Mouse (Mus musculus): ENCODE measurements around the gene Slc10a2. TPM values are rescaled to one million over a fixed set of nuclear protein-coding genes. Genes with fewer than 3 reads are reported as not detected.
"Not testable (repeated sequence)": the region's sequence is repeated elsewhere in the genome, so short reads cannot be mapped to it uniquely, and the experiment has no call there.

The Slc10a2 gene
- polyA plus RNA-seq (2017; shearing (Covaris generic)): not detected

DNA sequence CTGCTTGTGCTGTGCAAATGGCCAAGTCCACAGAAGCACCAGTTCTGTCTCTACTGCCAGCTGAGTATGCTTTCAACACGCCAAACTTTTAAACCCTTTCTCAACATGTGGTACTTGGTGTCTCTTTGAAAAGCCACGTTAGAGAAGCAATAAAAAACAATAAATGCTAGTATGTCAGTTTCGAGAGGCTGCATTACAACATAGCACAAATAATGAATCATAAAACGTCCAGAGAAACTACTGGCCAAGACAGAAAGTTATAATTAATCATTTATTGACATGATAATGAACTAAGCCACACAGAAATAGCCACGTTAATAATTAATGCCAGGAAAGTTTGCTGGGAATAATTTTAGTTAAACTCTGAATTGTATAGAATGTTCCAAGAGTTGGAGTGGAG lies at the start of gene Slc10a2:
TSS of gene Slc10a2 (minus strand) at position 166 of the 400 bp plus-strand sequence.
- ATAC-seq: no peak

DNA sequence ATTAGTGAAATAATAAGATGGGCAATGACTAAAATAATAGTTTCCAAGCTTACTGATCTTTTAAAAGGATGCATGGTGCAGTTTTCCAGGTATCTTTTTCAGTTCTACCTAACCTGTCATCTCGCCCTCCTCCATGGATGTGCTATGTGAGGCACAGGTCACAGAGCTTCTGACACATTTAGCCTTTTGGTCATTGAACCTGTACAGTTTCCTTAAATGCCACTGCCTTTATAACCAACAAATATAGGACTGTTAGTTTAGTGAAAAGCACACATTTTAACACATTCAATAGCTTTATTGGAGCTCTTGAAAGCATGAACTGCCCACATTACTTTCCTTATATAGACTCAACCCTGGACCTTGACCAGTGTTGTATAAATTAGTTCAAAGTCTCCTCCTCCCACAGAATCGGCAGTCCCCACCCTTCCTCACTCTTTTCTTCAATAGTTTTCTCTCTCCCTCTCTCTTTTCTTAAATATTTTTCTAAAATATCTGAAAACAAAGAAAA lies 24.2 kb upstream of the Slc10a2 start:
- ATAC-seq: no peak

DNA sequence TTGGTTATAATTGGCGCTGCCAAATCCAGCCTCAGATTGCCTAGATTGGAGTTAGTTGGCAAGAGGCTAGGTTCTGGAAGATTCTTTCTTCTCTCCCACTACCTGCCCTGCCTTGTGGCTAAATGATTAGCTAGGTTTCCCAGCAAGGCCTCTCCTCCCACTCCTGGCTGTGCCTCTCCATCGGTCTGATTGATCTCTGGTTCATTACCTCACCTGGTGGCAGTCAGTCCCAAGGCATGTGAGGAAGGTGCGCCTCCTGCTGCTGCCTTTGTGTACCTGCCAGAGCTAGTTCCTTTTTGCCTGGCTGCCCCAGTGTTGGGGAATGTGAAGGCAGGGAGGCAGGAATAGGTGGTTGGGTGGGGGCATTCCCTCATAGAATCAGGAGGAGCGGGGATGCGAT lies 1.7 kb upstream of the Slc10a2 start:
- no peak for ATAC-seq

DNA sequence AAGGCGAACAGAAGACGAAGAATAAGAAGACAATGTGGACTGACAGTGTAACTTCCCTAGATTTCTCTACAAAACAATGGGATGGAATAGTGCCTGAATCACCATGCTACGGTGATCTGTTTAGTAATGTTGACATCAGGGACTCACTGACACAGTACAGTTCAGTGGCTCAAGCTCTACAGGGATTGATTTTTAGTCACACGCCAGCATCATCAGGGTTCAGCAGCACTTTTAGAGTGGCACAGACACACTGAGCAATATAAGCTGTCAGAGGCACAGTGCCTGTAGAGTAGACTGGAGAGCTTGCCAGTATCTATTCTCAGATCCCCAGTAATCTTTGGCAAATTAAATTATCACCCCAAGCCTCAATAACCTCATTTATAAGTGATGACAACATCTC lies 9.8 kb downstream of the Slc10a2 start:
- no peak for ATAC-seq

DNA sequence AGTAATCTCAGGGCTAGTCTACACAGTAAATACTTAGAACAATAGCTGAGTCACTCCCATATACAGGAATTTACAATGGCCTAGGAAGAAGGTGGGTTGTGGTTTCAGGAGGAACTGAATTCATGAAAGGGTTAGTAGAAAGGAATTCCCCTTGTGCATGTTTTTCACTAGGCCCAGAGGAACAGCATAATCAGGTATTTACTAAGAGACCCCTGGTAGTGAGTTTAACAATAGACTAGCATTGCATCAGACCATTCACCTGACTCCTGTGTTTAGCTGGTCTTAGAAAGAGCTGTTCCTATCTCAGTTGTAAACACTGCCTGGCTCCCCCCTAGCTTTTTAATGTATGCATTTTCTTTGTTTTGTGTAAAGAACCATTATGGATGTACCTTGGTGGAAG lies 11.2 kb downstream of the Slc10a2 start:
- ATAC-seq: not testable (repeated sequence)

DNA sequence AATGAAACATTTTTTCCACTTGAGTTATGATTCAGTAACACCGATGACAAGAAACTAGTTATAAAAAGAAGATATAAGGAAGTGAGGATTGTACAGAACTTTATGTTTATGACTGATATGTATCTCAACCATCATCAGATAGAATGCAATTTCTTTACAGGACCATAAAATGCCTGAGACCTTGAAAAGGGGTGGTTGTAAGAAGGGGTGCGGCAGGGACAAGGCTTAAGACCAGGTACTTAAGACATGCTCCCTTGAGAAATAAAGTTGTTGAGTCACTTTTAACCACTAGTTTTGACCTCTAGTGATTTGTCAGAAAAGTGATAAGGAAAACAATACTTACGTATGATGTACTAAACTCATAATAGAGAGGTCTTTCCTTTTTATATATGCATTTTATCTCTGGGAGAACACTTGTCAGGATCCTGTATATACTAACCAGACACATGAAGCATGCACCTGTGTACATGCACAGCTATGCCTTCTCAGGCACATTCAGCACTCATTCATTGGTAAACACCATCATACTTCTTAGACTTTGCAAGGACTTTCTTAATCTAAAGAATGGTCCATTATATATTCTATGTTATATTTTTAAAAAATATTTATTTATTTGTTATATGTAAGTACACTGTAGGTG lies 31.4 kb downstream of the Slc10a2 start:
- ATAC-seq: no peak

DNA sequence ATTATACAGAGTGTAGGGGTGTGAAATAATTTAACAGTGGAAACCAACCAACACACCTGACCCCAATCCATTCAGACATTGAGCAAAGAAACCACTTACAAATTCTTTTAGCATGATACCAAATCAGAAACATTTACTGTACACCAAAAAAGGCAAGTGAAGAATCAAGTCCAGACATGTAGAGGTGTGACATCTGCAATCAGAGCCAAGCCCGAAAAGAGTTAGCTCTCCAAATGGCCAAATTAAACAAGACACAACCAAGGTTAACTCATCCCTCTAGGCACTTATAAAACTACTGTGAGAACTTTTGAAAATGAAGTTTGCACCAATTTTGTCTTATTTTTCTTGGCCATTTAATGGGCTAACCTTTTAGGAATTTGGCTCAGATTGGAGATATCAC lies 46.3 kb downstream of the Slc10a2 start:
- no peak for ATAC-seq

DNA sequence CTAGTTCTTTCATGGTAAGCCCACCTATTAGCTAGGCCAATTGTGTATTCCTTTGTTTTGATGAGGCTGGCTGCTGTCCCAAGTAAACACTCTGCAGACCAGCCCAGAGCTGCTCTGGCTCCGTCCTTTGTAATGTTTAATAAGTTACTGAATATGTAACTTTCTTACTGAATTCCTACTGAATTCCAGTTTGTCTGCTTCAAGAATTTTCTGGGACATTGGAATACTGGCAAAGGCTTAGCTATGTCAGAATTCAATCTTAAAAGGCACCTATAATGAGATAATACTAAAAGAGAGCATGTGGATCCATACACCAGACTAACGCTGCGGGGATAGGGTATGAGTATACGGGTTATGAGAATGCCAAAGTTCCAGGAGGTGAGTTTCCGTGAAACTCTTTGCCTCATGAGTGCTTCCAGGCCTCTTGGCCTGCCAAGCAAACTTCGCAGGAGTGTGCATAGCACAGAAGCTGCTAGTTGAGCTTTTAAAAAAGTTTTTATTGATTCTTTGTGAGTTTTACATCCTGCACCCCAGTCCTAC lies 60.7 kb downstream of the Slc10a2 start:
- ATAC-seq: not testable (repeated sequence)

DNA sequence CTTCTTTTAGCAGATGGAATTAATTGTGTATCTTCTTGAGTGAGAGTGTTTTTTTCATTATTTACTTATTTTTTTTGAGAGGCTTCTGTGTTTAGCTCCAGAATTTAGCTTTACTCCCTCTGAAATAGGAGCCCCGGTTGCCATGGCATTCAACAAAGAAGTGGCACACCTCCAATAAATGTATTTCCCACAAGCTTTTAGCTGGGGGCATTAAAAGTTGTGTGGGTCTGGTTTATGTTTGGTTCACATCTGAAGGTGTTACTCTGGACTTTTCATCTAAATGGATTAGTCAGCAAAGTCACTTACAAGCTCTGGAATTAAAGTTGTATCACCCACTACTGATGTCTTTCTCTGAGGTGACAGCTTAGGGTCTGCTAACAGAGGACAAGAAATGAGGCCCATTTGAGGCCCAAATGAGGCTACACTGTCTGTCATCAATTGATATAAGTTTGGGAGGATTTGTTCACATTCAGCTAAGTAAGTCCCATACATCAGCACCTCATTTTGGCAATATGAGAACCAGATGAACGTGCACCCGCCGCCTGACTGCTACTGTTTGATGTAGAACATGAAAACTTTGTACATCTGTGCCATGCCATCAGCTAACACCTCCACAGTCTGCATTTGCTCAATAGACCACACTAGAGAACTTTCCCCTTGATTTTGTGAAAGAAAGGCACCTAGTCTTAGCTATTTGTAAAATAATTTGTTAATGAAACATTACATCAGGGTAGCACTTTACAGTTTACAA lies 66.2 kb downstream of the Slc10a2 start:
- no peak for ATAC-seq

All from inflammation-experienced regulatory T-cells, adult 6 months (primary cell).